Mouse (Mus musculus) heart, adult 11 months (tissue): ENCODE measurements around the gene Prpf18.
A peak's percentile ranks its signal among the peaks of the same experiment; 100 is the strongest.

ENCODE experiments used
- DNase-seq: peaks from one replicate; pipeline ENCODE4 v3.0.0; 2022

Gene Prpf18

GRCm38 (mm10) chr2:4614276-4614929 is 37.5 kb downstream of the Prpf18 start:
- DNase-seq = peak; percentile 95

- peak; percentile 94 for DNase-seq
These were observed 40.2 kb downstream of the Prpf18 start for GRCm38 (mm10) chr2:4611704-4612103.

GRCm38 (mm10) chr2:4611295-4611694 is 40.6 kb downstream of the Prpf18 start:
- DNase-seq = no peak

DNA sequence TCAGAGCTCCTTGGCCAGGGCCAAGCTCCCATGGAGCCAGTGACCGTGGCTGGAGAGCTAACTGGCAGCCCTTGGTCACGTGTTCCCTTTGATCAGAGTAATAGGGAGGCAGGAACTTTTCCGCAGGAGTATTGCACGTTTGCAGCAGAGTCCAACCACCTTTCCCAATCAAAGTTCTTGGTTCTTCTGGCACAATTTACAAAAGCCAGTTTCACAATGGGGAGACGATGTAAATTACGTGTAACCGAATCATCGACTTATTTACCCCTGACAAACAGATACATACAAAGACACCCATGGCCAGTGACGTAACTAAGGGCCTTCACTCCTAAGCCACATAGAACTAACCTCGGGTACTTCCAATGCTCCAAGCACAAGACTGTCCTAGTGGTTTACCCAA is 42.5 kb downstream of the Prpf18 start:
- DNase-seq = no peak

- no peak for DNase-seq
These were observed 43.7 kb downstream of the Prpf18 start for GRCm38 (mm10) chr2:4608253-4608652.

- DNase-seq = no peak
These were observed 45.4 kb downstream of the Prpf18 start for GRCm38 (mm10) chr2:4606559-4606958.

GRCm38 (mm10) chr2:4603361-4603945 is 48.5 kb downstream of the Prpf18 start:
- DNase-seq = peak; percentile 92

GRCm38 (mm10) chr2:4601034-4601890 is 50.7 kb downstream of the Prpf18 start:
- DNase-seq = peak; percentile 93

DNA sequence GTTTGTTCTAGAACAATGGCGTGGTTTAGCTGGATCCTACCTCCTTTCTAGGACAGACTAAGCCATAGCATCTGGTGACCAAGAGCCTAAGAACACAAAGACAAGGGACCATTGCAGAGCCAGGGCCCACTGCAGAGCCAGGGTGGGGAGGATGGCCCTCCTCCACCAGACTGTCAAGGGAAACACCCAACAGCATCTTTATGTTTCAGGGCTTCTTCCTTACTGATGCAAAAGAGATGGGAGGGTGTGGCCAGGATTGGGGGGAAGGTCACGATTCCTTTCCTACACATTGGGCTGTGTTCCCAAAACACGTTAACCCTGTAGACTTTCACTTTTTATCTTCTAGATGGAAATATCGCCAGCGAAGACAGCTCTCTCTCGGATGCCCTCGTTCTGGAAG is 54.9 kb downstream of the Prpf18 start:
- DNase-seq = peak; percentile 84

GRCm38 (mm10) chr2:4593878-4594387 is 58.0 kb downstream of the Prpf18 start:
- peak; percentile 84 for DNase-seq

- DNase-seq = peak; percentile 99
These were observed 58.5 kb downstream of the Prpf18 start for GRCm38 (mm10) chr2:4593433-4593832.

GRCm38 (mm10) chr2:4592666-4593065 is 59.2 kb downstream of the Prpf18 start:
- DNase-seq = peak; percentile 97

DNA sequence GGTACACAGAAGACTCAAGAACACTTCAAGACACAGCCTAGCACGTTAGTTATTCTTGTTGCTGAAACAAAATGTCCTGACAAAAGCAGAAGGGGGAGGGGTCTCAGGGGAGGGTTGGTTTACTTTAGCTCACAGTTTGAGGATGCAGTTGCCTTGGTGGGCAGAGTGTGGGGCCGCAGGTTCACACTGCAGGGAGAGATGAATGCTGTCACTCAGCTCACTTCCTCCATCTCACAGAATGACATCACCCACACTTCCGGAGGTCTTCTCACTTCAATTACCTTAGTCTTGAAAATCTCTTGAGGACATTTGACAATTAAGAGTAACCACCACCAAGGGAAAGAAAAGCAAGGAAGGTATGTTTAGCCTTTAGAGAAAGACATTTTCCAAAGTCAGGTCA is 60.3 kb downstream of the Prpf18 start:
- no peak for DNase-seq

- no peak for DNase-seq
These were observed 64.1 kb downstream of the Prpf18 start for GRCm38 (mm10) chr2:4587685-4588409.

GRCm38 (mm10) chr2:4586245-4586644 is 65.7 kb downstream of the Prpf18 start:
- DNase-seq = peak; percentile 97

DNA sequence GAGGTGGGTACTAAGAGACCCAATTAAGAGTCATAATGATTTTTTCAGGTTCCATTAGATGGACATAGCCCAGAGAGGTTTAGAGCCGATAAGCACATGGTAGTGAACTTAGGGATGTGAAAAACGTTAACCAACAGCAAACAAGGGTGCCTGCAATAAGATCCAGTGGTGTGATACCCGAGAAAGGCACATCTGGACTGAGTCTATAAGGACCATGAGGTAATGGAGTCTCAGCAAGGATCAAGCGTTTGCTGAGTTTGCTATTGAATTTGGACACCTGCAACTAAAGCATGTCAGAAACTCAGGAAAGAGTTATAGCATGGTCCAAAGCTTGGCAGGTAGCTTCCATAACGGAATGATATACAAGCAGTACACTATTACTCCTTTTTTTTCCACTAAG is 67.7 kb downstream of the Prpf18 start:
- DNase-seq = no peak

DNA sequence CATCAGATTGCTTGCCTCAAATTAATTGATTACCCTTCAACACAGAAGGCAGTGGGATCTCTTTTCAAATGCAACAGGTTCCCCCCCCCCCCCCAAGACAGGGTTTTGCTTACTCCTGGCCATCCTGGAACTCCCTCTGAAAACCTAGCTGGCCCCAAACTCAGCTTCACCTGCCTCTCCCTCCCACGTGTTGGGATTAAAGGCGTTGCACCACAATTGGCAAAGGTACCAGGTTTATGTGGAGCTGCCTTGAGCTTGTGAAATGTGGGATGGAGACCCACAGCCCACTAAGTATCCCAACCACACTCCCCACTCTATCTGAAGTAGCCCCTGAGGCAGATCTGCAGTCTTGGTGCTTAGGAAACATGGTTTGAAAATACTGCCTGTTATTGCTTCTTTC is 69.0 kb downstream of the Prpf18 start:
- no peak for DNase-seq

GRCm38 (mm10) chr2:4580666-4581065 is 71.2 kb downstream of the Prpf18 start:
- DNase-seq = peak; percentile 89

DNA sequence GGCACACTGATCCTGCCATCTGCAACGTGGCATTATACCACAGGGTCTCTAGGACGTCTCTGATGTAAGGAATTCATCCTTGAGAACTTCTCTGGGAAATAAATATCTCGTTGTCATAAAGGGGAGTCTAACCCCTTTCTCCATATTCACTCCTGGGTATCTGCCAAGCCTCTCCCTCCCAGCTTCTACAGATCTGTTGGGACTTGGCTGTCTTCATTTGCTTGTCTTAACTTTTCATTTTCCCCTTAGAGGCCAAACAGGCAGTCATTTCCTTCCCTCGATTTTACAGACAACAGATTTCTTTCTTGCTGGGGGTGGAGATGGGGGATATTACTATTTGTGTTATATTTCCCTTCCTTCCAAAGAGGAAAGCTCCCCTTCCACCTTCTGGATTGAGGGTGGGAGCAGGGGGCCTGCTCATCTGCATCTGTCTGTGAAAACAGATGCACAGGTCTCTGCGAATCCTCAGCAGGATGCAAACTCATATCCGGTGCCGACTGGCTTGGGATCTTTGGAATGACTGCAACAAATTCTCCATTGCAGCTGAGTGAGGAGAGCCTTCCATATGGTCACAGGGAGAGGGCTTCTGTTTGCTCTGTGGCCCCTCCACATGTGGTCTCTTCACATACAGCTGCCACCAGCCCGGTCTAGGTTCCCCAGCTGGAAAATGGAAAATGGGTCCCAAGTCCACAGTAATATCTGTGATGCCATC is 72.4 kb downstream of the Prpf18 start:
- peak; percentile 93 for DNase-seq

GRCm38 (mm10) chr2:4578291-4578690 is 73.6 kb downstream of the Prpf18 start:
- DNase-seq = peak; percentile 94

GRCm38 (mm10) chr2:4575975-4576374 is 75.9 kb downstream of the Prpf18 start:
- DNase-seq = no peak

- DNase-seq = no peak
These were observed 76.8 kb downstream of the Prpf18 start for GRCm38 (mm10) chr2:4575163-4575562.
